Mouse (Mus musculus) liver, adult 2 months (tissue): Measurements from ENCODE around the gene Adamts8. TPM values are rescaled to one million over a fixed set of nuclear protein-coding genes. Genes with fewer than 3 reads are reported as not detected.

ENCODE experiments used
- DNase-seq: peaks from one replicate; pipeline ENCODE4 v3.0.0-alpha.2; 2011; ENCODE audit warnings: low read depth, low spot score; ENCODE audit errors: extremely low read depth
- H3K27ac ChIP-seq: fragments of 200-500 bp; replicated peaks from 2 replicates; pipeline ENCODE4 v1.5.1; 2012; ENCODE audit warnings: low read depth, mild to moderate bottlenecking, control low read depth, inconsistent platforms, low read length; ENCODE audit not compliant: insufficient read depth
- H3K27me3 ChIP-seq: fragments of 200-500 bp; 2 replicates; pipeline ENCODE4 v1.6.1; 2012; ENCODE audit warnings: mild to moderate bottlenecking, moderate library complexity, low read length, inconsistent platforms; ENCODE audit not compliant: control insufficient read depth, insufficient read depth
- H3K36me3 ChIP-seq: fragments of 200-500 bp; 2 replicates; pipeline ENCODE4 v1.6.1; 2012; ENCODE audit warnings: low read length, inconsistent platforms; ENCODE audit not compliant: control insufficient read depth, insufficient read depth
- H3K4me1 ChIP-seq: fragments of 200-500 bp; 2 replicates; pipeline ENCODE4 v1.6.1; 2011; ENCODE audit warnings: low read length; ENCODE audit not compliant: control insufficient read depth, insufficient read depth
- H3K4me3 ChIP-seq: fragments of 200-500 bp; 2 replicates; pipeline ENCODE4 v1.5.1; 2011; ENCODE audit warnings: low read depth, mild to moderate bottlenecking, control low read depth, low read length, moderate library complexity; ENCODE audit not compliant: insufficient read depth
- H3K79me2 ChIP-seq: fragments of 200-500 bp; 2 replicates; pipeline ENCODE4 v1.6.1; 2012; ENCODE audit warnings: inconsistent platforms, mild to moderate bottlenecking, low read length, moderate library complexity; ENCODE audit not compliant: control insufficient read depth, insufficient read depth
- H3K9ac ChIP-seq: fragments of 200-500 bp; 2 replicates; pipeline ENCODE4 v1.6.1; 2012; ENCODE audit warnings: low read depth, mild to moderate bottlenecking, control low read depth, inconsistent platforms, low read length
- CTCF ChIP-seq: fragments of 200-500 bp; IDR thresholded peaks from 2 replicates; pipeline ENCODE4 v1.5.1; 2011; ENCODE audit warnings: low read depth, low read length, control low read depth
- POLR2A ChIP-seq: fragments of 200-500 bp; IDR thresholded peaks from 2 replicates; pipeline ENCODE4 v1.6.1; 2011; ENCODE audit warnings: low read length, control low read depth; ENCODE audit not compliant: insufficient read depth; ENCODE audit errors: extremely low read depth
- WGBS: fragments of 180-500 bp; shearing (Covaris S2); methylation state at CpG from one replicate; pipeline ENCODE4 v1.1.7; 2018; 5-methylcytosine and 5-hydroxymethylcytosine counted together
- polyA plus RNA-seq: library from polyadenylated mRNA; depleted of rRNA; stranded (reverse); fragments of >200 nt; gene quantifications from 2 replicates; pipeline ENCODE4 v1.2.3, GENCODE M21; 2012
- total RNA-seq: library from RNA; depleted of rRNA; stranded (reverse); fragments of >200 nt; gene quantifications from 2 replicates; pipeline ENCODE4 v1.2.3, GENCODE M21; 2014

Gene Adamts8
- total and polyA plus RNA-seq, 2 experiments = not detected

GRCm38 (mm10) chr9:30910491-30910890, 31.9 kb upstream of the Adamts8 start:
- Histone ChIP-seq H3K4me3 (no peak overlapping the region), H3K36me3 (no peaks in the 10 kb centered on the region), H3K27me3 (no peaks in the 10 kb centered on the region), H3K4me1 (peaks cover 17% of the 10 kb centered on the region), H3K9ac (no peak overlapping the region), H3K27ac (no peak overlapping the region), H3K79me2 (no peaks in the 10 kb centered on the region)
- 94% methylated on average over 5 of the region's 5 CpGs for WGBS
- DNase-seq = no peak
- no peak for TF ChIP-seq POLR2A
- TF ChIP-seq CTCF = no peak

GRCm38 (mm10) chr9:30912161-30912560, 30.2 kb upstream of the Adamts8 start:
- H3K36me3 ChIP-seq = no peaks in the 10 kb centered on the region
- H3K27me3 ChIP-seq = no peaks in the 10 kb centered on the region
- H3K4me3 ChIP-seq = no peak overlapping the region
- H3K4me1 ChIP-seq = peaks cover 11% of the 10 kb centered on the region
- peak; percentile 69 for DNase-seq
- no peaks in the 10 kb centered on the region for H3K79me2 ChIP-seq
- no peak overlapping the region for H3K9ac ChIP-seq
- WGBS = 28% methylated on average over 3 of the region's 3 CpGs
- no peak for TF ChIP-seq CTCF
- TF ChIP-seq POLR2A = no peak
- no peak overlapping the region for H3K27ac ChIP-seq

- WGBS = 37% methylated on average over 3 of the region's 3 CpGs
- H3K4me1 ChIP-seq = peaks cover 10% of the 10 kb centered on the region
- H3K79me2 ChIP-seq = no peaks in the 10 kb centered on the region
- H3K27me3 ChIP-seq = no peaks in the 10 kb centered on the region
- no peak overlapping the region for H3K27ac ChIP-seq
- DNase-seq = no peak
- TF ChIP-seq CTCF (no peak), POLR2A (no peak)
- H3K36me3 ChIP-seq = no peaks in the 10 kb centered on the region
- no peak overlapping the region for H3K9ac ChIP-seq
- no peak overlapping the region for H3K4me3 ChIP-seq
These were observed 28.9 kb upstream of the Adamts8 start for GRCm38 (mm10) chr9:30913429-30913828.

GRCm38 (mm10) chr9:30914241-30914640, 28.1 kb upstream of the Adamts8 start:
- Histone ChIP-seq H3K36me3 (no peaks in the 10 kb centered on the region), H3K27ac (no peak overlapping the region), H3K79me2 (no peaks in the 10 kb centered on the region), H3K4me3 (no peak overlapping the region), H3K4me1 (peaks cover 10% of the 10 kb centered on the region), H3K27me3 (no peaks in the 10 kb centered on the region), H3K9ac (no peak overlapping the region)
- TF ChIP-seq POLR2A (no peak), CTCF (no peak)
- WGBS = 94% methylated on average over 2 of the region's 2 CpGs
- no peak for DNase-seq

GRCm38 (mm10) chr9:30916266-30916968, 25.9 kb upstream of the Adamts8 start:
- no peak overlapping the region for H3K27ac ChIP-seq
- DNase-seq = no peak
- no peaks in the 10 kb centered on the region for H3K36me3 ChIP-seq
- no peaks in the 10 kb centered on the region for H3K79me2 ChIP-seq
- 87% methylated on average over 6 of the region's 6 CpGs for WGBS
- H3K27me3 ChIP-seq = 0 out of 2 replicates have a peak, but pooled peaks cover 2% of the 10 kb centered on the region
- no peak for TF ChIP-seq CTCF
- no peak for TF ChIP-seq POLR2A
- no peak overlapping the region for H3K4me3 ChIP-seq
- no peak overlapping the region for H3K9ac ChIP-seq
- H3K4me1 ChIP-seq = peaks cover 10% of the 10 kb centered on the region
